Mouse (Mus musculus): Measurements from ENCODE around the gene Gm14391.
"Not testable (repeated sequence)": the region's sequence is repeated elsewhere in the genome, so short reads cannot be mapped to it uniquely, and the experiment has no call there.

DNA sequence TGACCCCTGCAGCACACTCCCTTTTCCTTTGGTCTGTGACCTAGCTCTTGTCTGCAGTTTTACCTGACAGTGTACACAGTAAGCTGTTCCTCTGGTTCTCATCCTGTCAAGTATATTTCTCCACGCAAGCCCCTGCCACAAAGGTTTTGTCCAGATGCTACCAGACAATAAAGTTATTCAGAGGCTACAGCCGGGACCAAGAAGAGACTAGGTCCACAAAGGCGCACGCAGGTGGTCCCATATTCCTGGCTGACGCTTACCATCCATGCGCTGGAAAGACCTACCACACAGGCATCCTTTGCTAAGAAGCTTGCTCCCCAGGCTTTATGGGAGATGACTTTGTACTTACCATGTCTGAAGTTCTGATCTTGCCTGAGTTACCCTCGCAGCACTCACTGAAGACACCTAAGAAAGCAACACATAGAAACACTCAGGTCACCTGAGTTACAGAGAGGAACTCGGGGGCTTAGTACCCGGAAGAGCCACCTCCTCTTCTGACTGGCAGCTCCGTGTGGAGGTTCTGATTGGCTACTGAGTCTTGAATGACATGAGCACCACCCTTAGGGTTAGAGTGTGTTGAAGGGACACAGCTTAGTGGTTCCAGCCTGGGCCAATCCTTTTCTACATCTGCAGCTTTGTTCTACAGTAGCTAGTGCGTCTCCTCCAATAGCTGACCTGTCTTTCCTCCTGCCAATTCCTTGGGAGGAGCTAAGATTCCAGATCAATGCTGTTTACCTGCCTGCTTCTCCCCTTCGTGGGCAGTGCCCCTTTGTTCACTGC lies 31.1 kb downstream of the Gm14391 start, which contains the start of gene Gm14443:
- TF ChIP-seq CTCF (IDR thresholded peaks at IDR 0.05; ENCODE audit: extremely low read depth, insufficient read depth, insufficient read length, insufficient replicate concordance); POLR2A (IDR thresholded peaks at IDR 0.05; ENCODE audit: low read depth, low read length): not testable (repeated sequence)
